Mouse (Mus musculus): ENCODE results near the gene Tnpo2. TPM values are rescaled to one million over a fixed set of nuclear protein-coding genes. Genes with fewer than 3 reads are reported as not detected.

The Tnpo2 gene
- total and polyA plus RNA-seq, 2 experiments from 2014 or later = 49.1 to 183 TPM

DNA sequence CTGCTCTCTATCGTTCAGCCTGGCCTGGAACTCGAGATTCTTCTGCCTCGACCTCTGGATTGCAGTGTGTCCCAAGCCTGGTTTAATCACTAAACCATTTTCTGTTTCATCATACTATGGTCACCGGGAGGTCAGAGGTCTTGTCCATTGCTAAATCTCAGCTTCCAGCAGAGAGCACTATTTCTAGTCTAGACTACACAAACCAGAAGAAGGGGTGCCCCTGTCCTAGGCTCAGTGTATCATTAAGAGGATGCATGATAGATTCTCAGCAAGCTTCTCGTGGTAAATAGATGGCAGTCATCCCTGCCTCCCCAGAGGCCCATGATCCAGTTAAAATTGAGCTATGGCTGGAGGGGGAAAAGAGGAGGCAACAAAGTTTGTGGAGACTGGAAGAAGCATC is 34.3 kb downstream of the Tnpo2 start:
- peak overlapping the region; percentile 88; the same call in 1 of the 2 replicates for H3K9ac ChIP-seq (replicated peaks; ENCODE audit: low read length)
- peaks cover 37% of the 10 kb centered on the region for H3K36me3 ChIP-seq (ENCODE audit: insufficient read depth, low read length)
- no peaks in the 10 kb centered on the region for H3K27me3 ChIP-seq (ENCODE audit: insufficient read depth, low read length)
- no peaks in the 10 kb centered on the region for H3K9me3 ChIP-seq (ENCODE audit: low read length)
- H3K27ac ChIP-seq = peak overlapping the region; percentile 94
- peak overlapping the region; percentile 91 for H3K4me3 ChIP-seq (ENCODE audit: low read length)
- 84% methylated on average over 5 of the region's 5 CpGs for WGBS
- DNase-seq (ENCODE audit: low spot score) (no peak), ATAC-seq (no peak)
- 0 out of 2 replicates have a peak, but pooled peaks cover 6% of the 10 kb centered on the region for H3K4me1 ChIP-seq (ENCODE audit: insufficient read depth, low read length)
- TF ChIP-seq CTCF (IDR thresholded peaks at IDR 0.05; ENCODE audit: low read depth) = no peak
- peak overlapping the region; percentile 85 for H3K4me2 ChIP-seq (ENCODE audit: low read depth, low read length)

DNA sequence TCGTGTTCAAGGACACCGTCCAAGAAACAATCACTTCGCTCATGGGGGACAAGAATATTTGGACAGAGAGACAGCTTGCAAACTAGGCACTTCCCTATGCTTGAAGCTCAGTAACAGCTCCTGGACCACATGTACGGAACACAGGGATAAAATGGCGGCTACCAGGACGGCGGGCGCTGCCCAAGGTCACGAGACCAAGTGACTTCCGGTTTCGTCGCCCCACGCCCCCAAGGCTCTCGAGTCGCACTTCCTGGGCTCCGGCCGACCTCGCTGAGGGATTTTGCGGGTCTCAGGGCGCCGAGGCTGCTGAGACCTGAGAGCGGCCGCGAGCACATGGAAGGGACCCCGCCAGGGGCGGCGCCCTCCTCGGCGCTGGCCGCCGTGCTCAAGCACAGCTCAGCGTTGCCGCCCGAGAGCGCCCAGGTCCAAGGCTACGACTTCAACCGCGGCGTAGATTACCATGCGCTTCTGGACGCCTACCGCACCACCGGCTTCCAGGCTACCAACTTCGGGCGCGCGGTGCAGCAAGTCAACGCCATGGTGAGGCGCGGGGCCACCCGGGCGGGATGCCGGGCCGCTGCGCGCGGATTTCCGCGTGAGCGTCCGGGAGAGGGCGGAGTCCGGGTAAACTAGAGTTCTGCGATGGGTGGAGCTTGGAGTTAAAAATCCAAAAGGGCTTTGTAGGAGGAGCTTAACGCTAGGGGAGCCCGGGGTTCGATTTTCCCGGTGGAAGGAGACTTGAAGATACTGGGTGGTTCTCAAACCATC is 35.0 kb downstream of the Tnpo2 start, which contains the start of gene Dhps:
Dhps (plus strand) TSS at position 244 of the 768 bp plus-strand sequence.
- Histone ChIP-seq H3K27me3 (ENCODE audit: insufficient read depth, low read length) (no peaks in the 10 kb centered on the region), H3K4me2 (ENCODE audit: low read depth, low read length) (peak within 1 kb of the TSS; percentile 85), H3K27ac (peak within 1 kb of the TSS; percentile 94), H3K9ac (replicated peaks; ENCODE audit: low read length) (peak within 1 kb of the TSS; percentile 88), H3K4me1 (ENCODE audit: insufficient read depth, low read length) (0 out of 2 replicates have a peak, but pooled peaks cover 6% of the 10 kb centered on the region), H3K4me3 (ENCODE audit: low read length) (peak within 1 kb of the TSS; percentile 91), H3K9me3 (ENCODE audit: low read length) (no peaks in the 10 kb centered on the region), H3K36me3 (ENCODE audit: insufficient read depth, low read length) (peaks cover 34% of the 10 kb centered on the region)
- DNase-seq (ENCODE audit: low spot score) (peak; percentile 96), ATAC-seq (peak; percentile 92)
- peak; percentile 21; the same call in 1 of the 2 replicates for TF ChIP-seq CTCF (IDR thresholded peaks at IDR 0.05; ENCODE audit: low read depth)
- under 1% methylated on average over 65 of the region's 68 CpGs for WGBS

DNA sequence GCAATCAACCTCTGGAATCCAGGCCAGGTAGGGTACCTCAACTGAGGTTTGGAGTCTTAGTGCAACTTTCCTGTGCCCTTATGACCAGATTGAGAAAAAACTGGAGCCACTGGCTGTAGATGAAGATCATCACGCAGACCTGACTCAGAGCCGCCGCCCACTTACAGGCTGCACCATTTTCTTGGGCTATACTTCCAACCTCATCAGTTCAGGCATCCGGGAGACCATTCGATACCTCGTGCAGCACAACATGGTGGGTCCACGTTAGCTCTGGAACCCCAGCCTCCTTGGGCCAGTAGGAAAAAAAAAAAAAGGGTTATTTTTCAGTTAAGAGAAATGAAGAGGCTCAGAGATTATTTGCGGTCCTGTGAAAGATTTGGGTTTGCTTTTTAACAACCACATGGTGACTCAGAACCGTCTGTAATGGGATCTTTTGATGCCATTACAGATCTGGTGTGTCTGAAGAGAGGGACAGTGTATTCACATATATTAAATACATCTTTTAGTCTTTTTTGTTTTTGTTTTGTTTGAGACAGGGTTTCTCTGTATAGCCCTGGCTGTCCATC is 35.7 kb downstream of the Tnpo2 start:
- Histone ChIP-seq H3K9me3 (ENCODE audit: low read length) (no peaks in the 10 kb centered on the region), H3K27me3 (ENCODE audit: insufficient read depth, low read length) (no peaks in the 10 kb centered on the region), H3K4me2 (ENCODE audit: low read depth, low read length) (peak overlapping the region; percentile 85), H3K36me3 (ENCODE audit: insufficient read depth, low read length) (peaks cover 26% of the 10 kb centered on the region), H3K27ac (peak overlapping the region; percentile 94), H3K4me1 (ENCODE audit: insufficient read depth, low read length) (0 out of 2 replicates have a peak, but pooled peaks cover 6% of the 10 kb centered on the region), H3K4me3 (ENCODE audit: low read length) (peak overlapping the region; percentile 91), H3K9ac (replicated peaks; ENCODE audit: low read length) (peak overlapping the region; percentile 88)
- DNase-seq (ENCODE audit: low spot score) = no peak
- TF ChIP-seq CTCF (IDR thresholded peaks at IDR 0.05; ENCODE audit: low read depth) = no peak
- WGBS = 38% methylated on average over 9 of the region's 9 CpGs
- no peak for ATAC-seq

DNA sequence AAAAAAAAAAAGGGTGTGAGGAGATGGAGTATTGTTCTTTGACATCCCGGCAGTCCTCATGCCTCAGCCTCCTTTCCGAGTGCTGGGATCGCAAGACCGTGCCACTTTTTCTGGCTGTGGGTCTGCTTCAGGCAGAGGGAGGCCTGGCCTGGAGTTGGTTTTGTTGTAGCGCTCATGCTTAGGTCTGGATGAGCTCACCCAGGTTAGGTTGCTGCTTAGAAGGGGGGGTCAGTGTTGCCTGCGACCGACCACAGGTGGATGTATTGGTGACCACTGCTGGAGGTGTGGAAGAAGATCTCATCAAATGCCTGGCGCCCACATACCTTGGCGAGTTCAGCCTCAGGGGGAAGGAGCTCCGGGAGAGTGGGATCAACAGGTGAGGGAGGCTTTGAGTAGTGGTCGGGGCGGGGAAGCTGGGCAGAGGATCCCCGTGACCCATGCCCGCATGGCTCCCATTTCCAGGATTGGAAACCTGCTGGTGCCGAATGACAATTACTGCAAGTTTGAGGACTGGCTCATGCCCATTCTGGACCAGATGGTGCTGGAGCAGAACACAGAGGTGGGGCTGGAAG is 36.4 kb downstream of the Tnpo2 start:
- 89% methylated on average over 15 of the region's 15 CpGs for WGBS
- Histone ChIP-seq H3K9me3 (ENCODE audit: low read length) (no peaks in the 10 kb centered on the region), H3K36me3 (ENCODE audit: insufficient read depth, low read length) (peaks cover 24% of the 10 kb centered on the region), H3K27ac (no peak overlapping the region), H3K4me3 (ENCODE audit: low read length) (no peak overlapping the region), H3K4me2 (ENCODE audit: low read depth, low read length) (peak overlapping the region; percentile 85; the same call in 1 of the 2 replicates), H3K27me3 (ENCODE audit: insufficient read depth, low read length) (no peaks in the 10 kb centered on the region), H3K4me1 (ENCODE audit: insufficient read depth, low read length) (0 out of 2 replicates have a peak, but pooled peaks cover 6% of the 10 kb centered on the region), H3K9ac (replicated peaks; ENCODE audit: low read length) (no peak overlapping the region)
- DNase-seq (ENCODE audit: low spot score) = no peak
- ATAC-seq = no peak
- no peak for TF ChIP-seq CTCF (IDR thresholded peaks at IDR 0.05; ENCODE audit: low read depth)

DNA sequence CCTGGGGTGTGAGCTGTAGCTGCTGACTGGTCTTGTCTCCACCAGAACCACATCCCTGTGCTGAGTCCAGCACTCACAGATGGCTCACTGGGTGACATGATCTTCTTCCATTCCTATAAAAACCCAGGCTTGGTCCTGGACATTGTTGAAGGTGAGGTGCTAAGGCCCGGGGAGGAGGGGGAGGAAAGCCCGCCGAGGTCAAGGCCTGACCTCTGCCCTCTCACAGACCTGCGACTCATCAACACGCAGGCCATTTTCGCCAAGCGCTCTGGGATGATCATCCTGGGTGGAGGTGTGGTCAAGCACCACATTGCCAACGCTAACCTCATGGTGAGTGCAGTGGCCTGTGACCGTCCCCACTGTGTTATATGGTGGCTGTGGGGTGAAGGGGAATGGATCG is 37.5 kb downstream of the Tnpo2 start:
- no peak for TF ChIP-seq CTCF (IDR thresholded peaks at IDR 0.05; ENCODE audit: low read depth)
- peaks cover 24% of the 10 kb centered on the region for H3K36me3 ChIP-seq (ENCODE audit: insufficient read depth, low read length)
- H3K27me3 ChIP-seq (ENCODE audit: insufficient read depth, low read length) = no peaks in the 10 kb centered on the region
- H3K9ac ChIP-seq (replicated peaks; ENCODE audit: low read length) = no peak overlapping the region
- H3K9me3 ChIP-seq (ENCODE audit: low read length) = no peaks in the 10 kb centered on the region
- 0 out of 2 replicates have a peak, but pooled peaks cover 6% of the 10 kb centered on the region for H3K4me1 ChIP-seq (ENCODE audit: insufficient read depth, low read length)
- WGBS = 88% methylated on average over 10 of the region's 10 CpGs
- no peak overlapping the region for H3K4me3 ChIP-seq (ENCODE audit: low read length)
- no peak for DNase-seq (ENCODE audit: low spot score)
- no peak overlapping the region for H3K4me2 ChIP-seq (ENCODE audit: low read depth, low read length)
- H3K27ac ChIP-seq = no peak overlapping the region
- no peak for ATAC-seq

DNA sequence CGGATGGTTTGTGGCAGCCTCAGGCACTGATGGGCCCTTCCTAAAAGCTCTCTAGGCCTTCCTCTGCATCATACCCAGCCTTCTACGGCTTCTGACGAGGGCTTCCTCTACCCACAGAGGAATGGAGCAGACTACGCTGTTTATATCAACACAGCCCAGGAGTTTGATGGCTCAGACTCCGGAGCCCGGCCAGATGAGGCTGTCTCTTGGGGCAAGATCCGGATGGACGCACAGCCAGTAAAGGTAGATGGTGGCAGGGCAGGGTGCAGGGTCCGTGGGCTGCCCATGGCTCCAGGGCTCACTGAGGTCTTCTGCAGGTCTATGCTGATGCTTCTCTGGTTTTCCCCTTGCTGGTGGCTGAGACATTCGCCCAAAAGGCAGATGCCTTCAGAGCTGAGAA is 37.9 kb downstream of the Tnpo2 start:
- no peak for DNase-seq (ENCODE audit: low spot score)
- Histone ChIP-seq H3K9ac (replicated peaks; ENCODE audit: low read length) (no peak overlapping the region), H3K4me1 (ENCODE audit: insufficient read depth, low read length) (peaks cover 9% of the 10 kb centered on the region; the same call in 1 of the 2 replicates), H3K27ac (no peak overlapping the region), H3K27me3 (ENCODE audit: insufficient read depth, low read length) (no peaks in the 10 kb centered on the region), H3K36me3 (ENCODE audit: insufficient read depth, low read length) (peaks cover 24% of the 10 kb centered on the region), H3K4me3 (ENCODE audit: low read length) (no peak overlapping the region), H3K4me2 (ENCODE audit: low read depth, low read length) (no peak overlapping the region), H3K9me3 (ENCODE audit: low read length) (no peaks in the 10 kb centered on the region)
- 93% methylated on average over 10 of the region's 10 CpGs for WGBS
- no peak for TF ChIP-seq CTCF (IDR thresholded peaks at IDR 0.05; ENCODE audit: low read depth)
- ATAC-seq = no peak
